ENCODE assay signal across 8 mouse cellular contexts in the genomic region with DNA sequence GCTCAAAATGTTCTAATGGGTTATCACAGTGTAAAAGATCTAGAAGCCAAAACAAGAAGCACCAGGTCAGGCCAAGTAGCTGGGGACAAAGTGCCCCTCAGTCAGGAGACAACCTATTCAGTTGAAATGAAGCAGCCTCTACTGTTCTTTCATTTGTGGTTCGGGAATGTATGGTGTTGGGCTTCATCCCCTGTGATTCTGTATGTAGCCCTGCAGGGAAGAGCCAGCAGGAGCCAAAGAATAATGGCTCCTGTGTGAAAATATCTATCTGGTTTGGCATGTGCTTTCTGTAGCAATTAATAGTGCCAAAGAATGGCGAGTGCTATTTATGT. TPM values are rescaled to one million over a fixed set of nuclear protein-coding genes. Genes with fewer than 3 reads are reported as not detected.
DNase-seq lines count a peak whose midpoint lies in the region; ATAC-seq lines count a peak whose summit lies in the region.

No protein-coding gene starts in this region.

- 6% methylated on average over 2 of the region's 2 CpGs for WGBS in kidney, embryonic 16.5 days
- 0% methylated on average over 2 of the region's 2 CpGs for WGBS in hindbrain, embryonic 16.5 days
- WGBS in midbrain, embryonic 14.5 days = 0% methylated on average over 2 of the region's 2 CpGs

- H3K4me1 ChIP-seq in kidney, embryonic 16.5 days (ENCODE audit: insufficient read depth, low read length) = peaks cover 23% of the 10 kb centered on the region
- peaks cover 23% of the 10 kb centered on the region for H3K4me1 ChIP-seq in hindbrain, embryonic 16.5 days (ENCODE audit: control insufficient read depth, insufficient read depth, low read depth, low read length)
- H3K4me1 ChIP-seq in midbrain, embryonic 14.5 days (ENCODE audit: control insufficient read depth, insufficient read depth, low read length) = peaks cover 21% of the 10 kb centered on the region

- H3K4me3 ChIP-seq in kidney, embryonic 16.5 days (ENCODE audit: low read length) = peak overlapping the region; percentile 89
- peak overlapping the region; percentile 68 for H3K4me3 ChIP-seq in hindbrain, embryonic 16.5 days (ENCODE audit: low read length)
- peak overlapping the region; percentile 82 for H3K4me3 ChIP-seq in midbrain, embryonic 14.5 days (replicated peaks; ENCODE audit: low read depth, low read length)

- peak overlapping the region; percentile 71 for H3K4me2 ChIP-seq in kidney, embryonic 16.5 days (replicated peaks; ENCODE audit: low read depth, low read length)
- H3K4me2 ChIP-seq in hindbrain, embryonic 16.5 days (ENCODE audit: low read length) = peak overlapping the region; percentile 84
- peak overlapping the region; percentile 81 for H3K4me2 ChIP-seq in midbrain, embryonic 14.5 days (ENCODE audit: low read length)

- ATAC-seq in kidney, embryonic 16.5 days (ENCODE audit: low FRiP score, low TSS enrichment) = peak; percentile 41
- ATAC-seq in hindbrain, embryonic 16.5 days = peak; percentile 51
- ATAC-seq in midbrain, embryonic 14.5 days (ENCODE audit: low FRiP score, low TSS enrichment) = peak; percentile 38; the same call in 1 of the 2 replicates

- no peaks in the 10 kb centered on the region for H3K9me3 ChIP-seq in kidney, embryonic 16.5 days (ENCODE audit: low read length)
- no peaks in the 10 kb centered on the region for H3K9me3 ChIP-seq in hindbrain, embryonic 16.5 days (ENCODE audit: control insufficient read depth, low read length)
- H3K9me3 ChIP-seq in midbrain, embryonic 14.5 days (ENCODE audit: control insufficient read depth, low read length) = no peaks in the 10 kb centered on the region

- DNase-seq in kidney, adult 9 months = no peak
- peak; percentile 9 for DNase-seq in c-Kit-positive CD71-positive TER-119-positive erythroid progenitor cells, embryonic 14.5 days (ENCODE audit: low spot score)
- DNase-seq in midbrain, embryonic 14.5 days = no peak
- DNase-seq in gastrocnemius, adult 8-10 months (ENCODE audit: low spot score in 2 of 2) = no peak
- DNase-seq in embryo, embryonic 10.5 days (ENCODE audit: low spot score) = no peak
- no peak for DNase-seq in thymus, postnatal 36 days

- H3K36me3 ChIP-seq in kidney, embryonic 16.5 days (ENCODE audit: insufficient read depth, low read length) = no peaks in the 10 kb centered on the region
- H3K36me3 ChIP-seq in hindbrain, embryonic 16.5 days (ENCODE audit: control insufficient read depth, insufficient read depth, low read length) = 0 out of 2 replicates have a peak, but pooled peaks cover 2% of the 10 kb centered on the region
- H3K36me3 ChIP-seq in midbrain, embryonic 14.5 days (ENCODE audit: control insufficient read depth, insufficient read depth, low read length) = peaks cover 14% of the 10 kb centered on the region

- no peaks in the 10 kb centered on the region for H3K27me3 ChIP-seq in kidney, embryonic 16.5 days (ENCODE audit: insufficient read depth, low read length)
- no peaks in the 10 kb centered on the region for H3K27me3 ChIP-seq in hindbrain, embryonic 16.5 days (replicated peaks; ENCODE audit: control insufficient read depth, insufficient read depth, low read length)
- H3K27me3 ChIP-seq in midbrain, embryonic 14.5 days (ENCODE audit: control insufficient read depth, insufficient read depth, low read length) = no peaks in the 10 kb centered on the region

- H3K9ac ChIP-seq in kidney, embryonic 16.5 days (replicated peaks; ENCODE audit: low read length) = peak overlapping the region; percentile 86
- H3K9ac ChIP-seq in hindbrain, embryonic 16.5 days (ENCODE audit: low read depth, low read length) = peak overlapping the region; percentile 92
- peak overlapping the region; percentile 92 for H3K9ac ChIP-seq in midbrain, embryonic 14.5 days (replicated peaks; ENCODE audit: low read length)

- H3K27ac ChIP-seq in kidney, embryonic 16.5 days (ENCODE audit: low read length) = peak overlapping the region; percentile 83
- H3K27ac ChIP-seq in hindbrain, embryonic 16.5 days (ENCODE audit: low read depth, low read length) = peak overlapping the region; percentile 90
- H3K27ac ChIP-seq in midbrain, embryonic 14.5 days (replicated peaks; ENCODE audit: low read depth, low read length) = peak overlapping the region; percentile 89

RNA-seq across cellular contexts. Expression of a gene that starts 0.3 kb away (rescaled TPM):
- polyA plus RNA-seq in kidney, embryonic 16.5 days (2015; fragmentation: Nextera tagmentation; extraction: Ambion mirVana) = 69.5 and 73.4 TPM in 2 replicates
- polyA plus RNA-seq in hindbrain, embryonic 16.5 days (2015; fragmentation: Nextera tagmentation; extraction: Ambion mirVana) = 84.3 and 85.7 TPM in 2 replicates
- polyA plus RNA-seq in midbrain, embryonic 14.5 days (2014; fragmentation: Nextera tagmentation; extraction: Ambion mirVana) = 76.2 and 90.4 TPM in 2 replicates
- 10 to 100 TPM; 18.1 to 22.2 (median 19.9) TPM for total RNA-seq in gastrocnemius, adult 8-10 months (2022)

RNA-seq across cellular contexts. Expression of a gene that starts 59.8 kb away (rescaled TPM):
- 15.0 and 29.2 TPM in 2 replicates for polyA plus RNA-seq in kidney, embryonic 16.5 days (2015; fragmentation: Nextera tagmentation; extraction: Ambion mirVana)
- 17.7 and 37.0 TPM in 2 replicates for polyA plus RNA-seq in hindbrain, embryonic 16.5 days (2015; fragmentation: Nextera tagmentation; extraction: Ambion mirVana)
- polyA plus RNA-seq in midbrain, embryonic 14.5 days (2014; fragmentation: Nextera tagmentation; extraction: Ambion mirVana) = 45.8 and 47.1 TPM in 2 replicates
- total RNA-seq in gastrocnemius, adult 8-10 months (2022) = 10 to 100 TPM; 35.9 to 40.1 (median 37.6) TPM
